Mouse (Mus musculus) granulocyte monocyte progenitor cell, adult 5-6 weeks (primary cell): ENCODE data around the gene Slc9c1. TPM values are rescaled to one million over a fixed set of nuclear protein-coding genes. Genes with fewer than 3 reads are reported as not detected.
"Not testable (repeated sequence)": the region's sequence is repeated elsewhere in the genome, so short reads cannot be mapped to it uniquely, and the experiment has no call there.

ENCODE experiments used
- ATAC-seq: replicated peaks from 2 replicates; pipeline ENCODE4 v1.8.0; 2016; ENCODE audit warnings: mild to moderate bottlenecking, moderate TSS enrichment, inconsistent platforms; ENCODE audit not compliant: poor library complexity, severe bottlenecking
- total RNA-seq, 2 experiments: library from RNA; stranded (forward) in 1 of 2; stranded (reverse) in 1 of 2; fragments of 200-712, 200-1000 nt in 1 of 2; fragments of >200 nt in 1 of 2; fragmentation: Nextera tagmentation in 1 of 2; gene quantifications; 2 replicates each; pipeline ENCODE4 v1.2.3; 2014 to 2017

Slc9c1 gene
- total RNA-seq (2014; fragmentation: Nextera tagmentation) (not detected in 2 replicates), total RNA-seq (2017) (not detected in 2 replicates)

DNA sequence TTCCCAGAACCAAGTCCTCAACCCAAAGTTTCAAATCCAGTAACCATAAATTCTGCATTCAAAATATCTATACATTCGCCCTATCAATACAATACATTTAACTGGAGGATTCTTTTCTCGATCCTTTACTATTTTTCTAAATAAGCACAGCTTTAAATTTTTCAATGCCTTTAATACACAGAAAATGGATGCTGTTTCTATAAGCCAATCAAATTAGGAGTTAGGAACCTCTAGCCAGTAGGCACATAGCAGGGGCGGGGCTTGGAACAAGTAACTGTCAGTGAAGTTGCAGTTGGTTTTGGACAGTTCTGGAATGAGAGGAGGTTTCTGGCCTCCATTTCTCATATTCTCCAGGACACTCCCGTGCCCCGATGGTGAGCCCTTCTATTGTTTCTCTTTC, at the start of gene Slc9c1:
Gene Slc9c1 (plus strand): TSS at position 301 of the 400 bp plus-strand sequence.
- ATAC-seq = no peak

DNA sequence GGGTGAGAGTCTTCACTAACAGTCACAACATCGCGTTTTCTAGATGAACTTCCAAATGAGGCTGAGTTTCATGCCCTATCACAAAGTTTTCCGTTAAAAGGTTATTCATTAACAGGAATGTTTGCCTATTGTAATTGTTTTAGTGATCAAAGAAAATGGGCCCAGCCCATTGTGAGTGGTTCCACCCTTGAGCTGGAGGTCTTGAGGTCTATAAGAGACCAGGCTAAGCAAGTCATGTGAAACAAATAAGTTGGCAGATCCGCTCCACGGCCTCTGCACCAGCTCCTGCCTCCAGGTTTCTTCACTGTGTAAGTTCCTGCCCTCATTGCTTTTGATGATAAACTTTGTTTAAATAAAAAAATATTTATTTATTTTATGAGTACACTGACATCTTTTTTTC, 42.2 kb upstream of the Slc9c1 start, which contains the start of gene Gm609:
Gene Gm609 (minus strand): TSS at position 43 of the 400 bp plus-strand sequence.
- ATAC-seq = no peak

DNA sequence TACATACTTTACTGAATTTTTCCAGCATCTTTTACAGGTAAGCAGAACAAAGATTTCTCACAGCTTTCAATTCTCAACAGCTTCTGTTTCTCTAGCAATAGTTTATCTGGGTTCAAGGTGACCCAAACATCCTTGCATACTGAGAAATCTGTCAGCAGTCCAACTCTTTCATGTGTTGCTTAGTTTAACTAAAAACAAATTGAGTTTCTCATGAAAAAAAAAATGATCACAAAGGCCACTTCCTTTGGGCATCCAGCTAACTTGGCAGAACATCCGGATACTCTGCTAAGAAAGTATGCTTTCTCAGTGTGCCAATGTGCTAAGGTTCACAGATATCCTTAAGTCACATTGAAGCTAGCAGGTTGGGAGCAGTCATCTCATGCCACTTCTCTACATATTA, 39.8 kb upstream of the Slc9c1 start:
- no peak for ATAC-seq

DNA sequence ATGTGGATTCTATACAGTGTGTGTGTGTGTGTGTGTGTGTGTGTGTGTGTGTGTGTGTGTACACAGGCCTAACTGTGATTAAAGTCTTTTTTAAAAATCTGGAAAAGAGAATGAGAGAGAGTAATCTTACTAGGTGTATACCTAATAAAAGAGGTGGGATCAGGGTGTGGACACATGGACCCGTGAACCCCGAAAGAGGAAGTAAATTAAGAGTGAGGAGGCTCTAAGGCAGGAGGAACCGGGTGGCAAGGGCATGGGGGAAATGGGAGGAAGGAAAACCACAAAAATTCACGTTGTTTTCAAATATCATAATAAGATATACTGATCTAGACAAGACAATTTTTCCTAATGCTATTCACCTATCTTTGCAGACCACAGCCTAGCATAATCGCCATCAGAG, 9.6 kb upstream of the Slc9c1 start:
- peak; percentile 96 for ATAC-seq

DNA sequence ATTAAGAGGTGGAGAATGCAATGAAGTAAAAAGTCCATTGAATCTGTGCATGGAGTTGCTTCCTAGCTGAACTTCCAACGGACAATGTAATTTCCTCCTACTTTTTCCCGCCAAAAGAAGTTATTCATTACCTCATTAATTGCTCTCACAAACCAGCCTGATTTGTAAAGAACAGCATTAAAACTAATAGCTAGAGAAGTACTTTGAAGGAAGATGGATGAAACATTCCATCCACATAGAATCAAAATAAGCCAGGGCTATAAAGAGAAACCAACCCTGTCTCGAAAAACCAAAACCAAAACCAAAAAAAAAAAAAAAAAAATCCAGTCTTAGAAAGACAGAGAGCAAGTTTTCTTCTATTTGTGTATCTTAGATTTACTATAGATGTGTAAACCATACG, 3.2 kb upstream of the Slc9c1 start, which contains the start of gene Gm17783:
Gene Gm17783 (minus strand): TSS at position 101 of the 400 bp plus-strand sequence.
- no peak for ATAC-seq

DNA sequence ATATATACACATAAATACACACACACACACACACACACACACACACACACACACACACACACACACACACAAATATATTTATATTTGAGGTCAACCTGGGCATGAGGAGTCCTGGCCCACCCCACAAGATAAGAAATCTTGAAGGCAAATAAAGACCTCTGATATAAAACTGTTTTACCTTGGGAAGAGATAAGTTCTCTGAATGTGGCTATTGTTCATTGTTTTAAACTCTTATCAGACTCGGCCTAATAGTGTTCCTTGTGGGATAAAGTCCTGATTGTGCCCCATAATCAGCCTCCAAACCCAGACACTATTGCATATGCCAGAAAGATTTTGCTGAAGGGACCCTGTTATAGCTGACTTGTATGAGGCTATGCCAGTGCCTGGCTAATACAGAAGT, 3.2 kb downstream of the Slc9c1 start:
- not testable (repeated sequence) for ATAC-seq

DNA sequence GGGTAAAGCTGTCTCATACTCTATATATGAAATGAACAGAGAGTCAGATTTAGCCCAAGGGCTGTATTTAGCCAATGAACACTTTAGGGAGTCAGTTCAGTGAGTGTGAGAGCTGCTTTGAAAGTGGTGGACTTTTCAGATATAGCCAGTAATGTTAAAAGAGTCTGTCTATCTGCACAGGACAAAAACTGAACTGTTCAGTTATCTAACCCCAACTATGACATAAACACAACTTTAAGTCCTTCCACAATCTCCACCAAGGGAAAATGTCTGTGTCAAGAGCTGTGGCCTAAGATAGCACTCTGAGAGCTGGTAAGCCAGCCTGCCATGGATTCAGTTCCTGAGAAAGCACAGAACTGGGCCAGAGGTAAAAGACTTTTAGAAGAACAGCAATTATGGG, 7.0 kb downstream of the Slc9c1 start:
- ATAC-seq = no peak

DNA sequence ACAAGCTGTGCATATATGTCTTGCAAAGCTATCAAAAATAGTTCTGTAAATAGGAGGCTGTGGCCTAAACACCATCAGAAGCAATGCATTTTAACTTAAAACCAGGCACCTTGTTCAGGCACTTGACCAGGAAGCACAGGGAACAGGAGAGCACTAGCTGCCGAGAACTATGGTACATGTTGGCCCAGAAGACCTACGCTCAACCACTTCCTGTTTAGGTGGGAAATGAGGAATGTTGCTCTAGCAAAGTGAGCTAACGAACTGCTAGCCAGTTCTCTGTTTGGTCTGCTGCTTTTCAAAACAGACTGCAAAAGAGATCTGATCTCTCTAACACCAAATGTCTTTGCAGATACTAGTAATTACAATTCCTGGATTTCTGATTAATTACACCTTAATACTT, 9.2 kb downstream of the Slc9c1 start:
- ATAC-seq = peak; percentile 71

DNA sequence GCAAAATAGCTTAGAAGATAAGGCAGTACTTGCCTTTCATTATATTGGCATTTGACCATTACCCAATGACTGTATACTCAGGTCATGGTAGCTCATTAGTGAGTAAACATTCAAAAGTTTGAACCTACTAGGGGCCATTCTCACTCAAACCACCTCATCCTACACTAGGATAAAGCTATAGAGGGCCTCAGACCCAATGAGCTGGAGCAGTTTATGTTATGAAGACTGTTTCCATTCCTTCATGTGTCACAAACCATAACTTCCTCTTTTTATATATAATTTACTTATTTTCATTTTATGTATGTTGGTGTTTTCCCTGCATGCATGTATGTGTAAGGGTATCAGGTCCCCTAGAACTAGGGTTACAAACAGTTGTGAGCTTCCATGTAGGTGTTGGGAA, 12.9 kb downstream of the Slc9c1 start:
- ATAC-seq = peak; percentile 56; the same call in 1 of the 2 replicates

DNA sequence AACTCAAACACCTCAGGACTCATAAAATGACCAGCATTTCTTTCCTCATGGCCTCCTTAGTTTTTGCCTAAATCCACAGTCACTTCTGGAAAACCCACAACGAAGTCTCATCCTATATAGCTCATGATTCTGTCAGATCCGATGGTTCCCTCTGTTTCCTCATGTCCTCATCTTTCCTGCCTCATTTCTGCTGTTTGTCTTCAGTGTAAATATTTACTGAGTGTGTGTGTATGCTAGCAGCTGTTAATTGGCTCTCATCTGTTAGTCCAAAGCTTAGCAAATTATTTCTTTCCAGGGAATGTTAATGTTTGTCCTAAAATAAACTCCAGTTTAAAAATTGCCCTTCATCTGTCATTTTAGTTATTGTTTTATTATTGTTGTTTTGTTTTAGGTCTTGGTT, 16.5 kb downstream of the Slc9c1 start:
- no peak for ATAC-seq

DNA sequence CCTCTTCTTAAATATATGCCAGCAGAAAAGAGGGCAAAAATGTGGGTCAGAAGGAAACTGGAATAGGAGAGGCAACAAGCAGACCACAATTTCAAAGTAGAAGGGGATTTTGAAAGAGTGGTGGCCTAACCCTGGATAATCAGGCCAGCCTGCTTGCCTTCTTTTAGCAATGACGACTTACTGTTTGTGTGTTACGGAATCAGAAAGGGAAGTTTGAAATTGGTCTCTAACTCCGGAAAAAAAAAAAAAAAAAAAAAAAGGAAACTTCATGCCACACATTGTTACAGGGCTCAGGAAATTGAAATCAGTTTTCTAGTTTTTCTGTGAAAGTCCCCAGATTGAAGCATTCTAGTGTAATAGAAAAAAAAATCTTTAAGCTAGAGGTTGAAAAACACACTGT, 26.6 kb downstream of the Slc9c1 start:
- peak; percentile 95 for ATAC-seq

DNA sequence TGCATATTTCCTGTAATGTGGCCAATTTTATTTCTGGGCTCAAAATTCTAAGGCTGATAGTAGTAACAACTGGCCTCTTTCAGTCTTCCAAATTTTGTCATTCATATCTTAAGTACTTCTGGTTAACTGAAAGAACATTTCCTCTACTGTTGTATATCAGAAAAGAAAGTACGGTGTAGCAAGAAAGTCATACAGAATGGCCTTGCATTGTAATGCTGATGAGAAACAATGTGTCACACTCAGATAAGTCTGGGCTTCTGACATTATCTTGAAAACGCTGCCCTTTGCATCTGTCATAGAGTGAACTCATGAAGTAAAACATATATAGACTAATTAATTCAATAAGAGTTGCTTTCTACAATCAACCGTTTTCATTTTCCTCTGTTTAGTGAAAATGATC, 37.2 kb downstream of the Slc9c1 start:
- no peak for ATAC-seq

DNA sequence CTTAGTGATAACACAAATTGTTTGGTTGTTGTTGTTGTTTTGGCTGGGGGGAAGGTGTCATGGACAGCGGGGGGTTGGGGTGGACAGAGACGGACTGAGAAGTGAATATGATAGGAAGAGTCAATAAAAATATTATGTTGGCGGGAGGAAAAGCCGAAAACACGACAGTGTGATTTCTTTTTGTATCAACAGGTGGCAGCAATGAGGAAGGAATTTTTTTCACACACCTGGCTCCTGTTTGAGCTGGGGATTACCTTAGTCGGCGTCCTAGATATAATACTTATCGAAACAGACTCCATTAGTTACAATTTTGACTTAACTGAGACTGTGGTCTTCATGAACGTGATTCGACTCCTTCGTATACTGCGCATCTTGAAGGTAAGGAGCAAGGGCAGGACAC, 44.8 kb downstream of the Slc9c1 start:
- no peak for ATAC-seq

DNA sequence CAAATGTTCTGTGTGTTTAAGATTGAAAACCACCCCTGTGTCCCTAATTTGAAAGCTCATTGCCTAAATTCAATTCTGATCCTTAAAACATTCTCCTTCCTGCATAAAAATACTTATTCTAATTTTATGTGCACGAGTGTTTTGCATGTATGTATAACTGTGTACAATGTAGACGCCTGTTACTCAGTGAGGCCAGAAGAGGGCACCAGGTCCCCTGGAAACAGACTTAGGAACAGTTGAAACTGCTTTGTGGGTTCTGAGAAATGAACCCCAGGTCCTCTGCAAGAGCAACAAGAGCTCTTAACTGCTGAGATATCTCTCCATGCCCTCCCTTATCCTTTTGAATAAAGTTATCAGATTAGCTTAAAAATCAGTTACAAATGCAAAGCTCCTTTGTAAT, 47.4 kb downstream of the Slc9c1 start:
- peak; percentile 63; the same call in 1 of the 2 replicates for ATAC-seq

DNA sequence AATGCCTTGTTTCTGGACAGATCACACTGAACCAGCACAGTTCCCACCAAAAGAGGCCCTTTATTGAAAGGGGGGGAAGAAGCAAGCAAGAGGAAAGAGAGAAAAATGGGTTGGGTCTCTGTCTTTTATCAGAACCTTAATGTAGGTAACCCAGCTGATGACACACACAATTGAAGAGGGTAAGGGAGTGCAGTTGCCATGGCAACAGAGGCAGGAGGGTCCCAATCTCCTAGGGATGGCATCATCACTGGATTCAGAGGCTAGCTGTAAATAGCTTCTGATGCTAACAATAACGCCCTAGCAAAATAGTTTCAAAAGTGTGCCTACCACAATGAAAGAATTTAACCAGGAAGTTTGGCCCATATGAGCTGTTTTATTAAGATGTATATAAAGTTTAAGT, 58.5 kb downstream of the Slc9c1 start:
- no peak for ATAC-seq

DNA sequence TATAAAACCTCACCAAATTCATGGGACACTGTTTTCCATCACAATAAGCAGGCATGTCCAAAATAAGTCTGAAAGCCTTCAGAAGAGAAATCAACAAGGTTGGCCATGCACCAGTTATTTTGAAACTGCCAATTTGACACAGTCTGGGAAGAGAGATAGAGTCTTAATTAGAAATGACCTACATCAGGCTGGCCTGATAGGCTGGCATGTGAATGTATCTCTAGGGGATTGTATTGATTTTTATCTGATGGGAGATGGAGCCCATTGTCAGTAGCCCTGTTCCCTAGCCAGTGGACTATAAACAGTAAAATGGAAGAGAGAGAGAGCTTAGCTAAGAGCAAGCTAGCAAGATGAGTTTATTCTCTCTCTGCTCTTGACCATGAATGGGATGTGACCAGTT, 60.4 kb downstream of the Slc9c1 start:
- ATAC-seq = no peak

DNA sequence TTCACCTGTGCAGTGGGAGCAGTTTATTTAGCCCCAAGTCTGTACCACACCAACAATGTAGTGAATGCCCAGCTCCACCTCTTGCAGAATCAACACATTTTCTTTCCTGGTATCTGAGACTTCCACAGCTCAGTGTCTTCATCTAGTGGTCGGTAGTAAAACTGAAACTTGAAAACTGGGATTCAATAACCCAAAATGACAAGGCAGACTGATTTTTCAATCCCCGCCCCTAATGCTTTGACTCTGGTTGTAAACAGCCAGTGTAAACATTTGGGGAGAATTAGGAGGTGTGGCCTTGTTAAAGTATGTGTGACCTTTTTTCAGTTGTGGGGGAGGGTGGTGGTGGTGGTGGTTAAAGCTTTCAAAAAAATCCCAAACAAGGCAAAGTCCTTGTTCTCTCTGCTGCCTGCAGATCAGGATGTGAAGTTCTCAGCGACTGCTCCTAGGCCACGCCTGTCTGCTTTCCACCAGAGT, 73.4 kb downstream of the Slc9c1 start:
- peak; percentile 47 for ATAC-seq

DNA sequence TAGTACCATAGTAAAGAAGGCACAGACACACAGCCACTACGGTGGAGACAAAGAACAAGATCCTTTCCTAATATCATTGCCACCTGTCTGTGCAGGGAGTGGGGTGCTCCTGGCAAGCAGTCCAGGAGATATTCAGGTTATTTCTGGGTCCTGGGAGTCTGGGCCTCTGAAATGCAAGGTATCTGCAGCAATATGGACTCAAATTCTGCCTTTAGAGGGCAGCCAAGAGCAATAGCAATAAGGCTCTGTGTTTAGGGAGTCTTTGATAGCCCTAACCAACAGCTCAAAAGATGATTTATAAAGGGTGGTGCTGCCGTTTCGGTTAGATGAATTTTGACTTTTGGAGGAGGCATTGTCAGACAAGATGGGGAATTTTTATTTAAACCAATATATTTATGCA, 74.2 kb downstream of the Slc9c1 start:
- peak; percentile 64 for ATAC-seq

DNA sequence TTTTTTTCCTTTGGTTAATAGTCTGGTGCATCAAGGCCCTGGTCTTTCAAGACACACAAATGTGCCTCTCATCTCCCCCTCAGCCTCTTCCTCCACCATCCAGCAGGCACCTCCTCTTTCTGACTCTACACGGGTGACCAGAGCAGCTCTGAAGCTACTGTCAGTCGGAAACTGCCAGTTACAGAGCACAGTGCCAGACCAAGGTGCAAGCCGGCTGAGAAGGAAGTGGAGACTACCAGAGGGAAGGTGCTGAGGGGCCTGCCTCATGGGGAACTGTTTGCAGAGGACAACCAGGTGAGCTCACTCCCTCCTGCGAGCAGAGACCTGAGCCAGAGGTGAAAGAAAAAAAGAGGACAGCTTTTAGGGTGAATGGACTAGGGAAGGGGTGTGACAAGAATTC, 75.2 kb downstream of the Slc9c1 start, which contains the start of gene Gcsam:
Gene Gcsam (plus strand): TSS at position 114 of the 400 bp plus-strand sequence.
- 0 out of 2 replicates have a peak, but pooled peaks have one; percentile 29 for ATAC-seq

DNA sequence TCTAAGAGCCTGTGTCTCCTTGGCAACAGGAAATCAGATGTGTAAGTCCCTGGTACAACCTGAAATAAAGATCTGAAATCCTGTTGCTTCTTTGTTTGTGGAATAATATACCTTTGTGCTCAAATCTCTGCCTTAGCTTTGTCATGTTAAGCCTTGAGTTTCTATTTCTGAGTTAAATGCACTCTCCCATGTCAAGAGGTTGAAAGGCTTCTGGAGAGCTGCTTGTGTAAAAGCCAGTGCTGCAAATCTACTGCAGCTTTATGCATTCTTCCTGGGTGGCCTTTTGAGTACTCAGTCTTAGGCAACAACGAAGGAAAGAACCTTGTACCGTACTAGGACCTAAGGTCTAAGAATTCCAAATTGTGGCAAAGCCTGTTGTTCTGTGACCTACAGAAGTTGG, 78.1 kb downstream of the Slc9c1 start:
- no peak for ATAC-seq

DNA sequence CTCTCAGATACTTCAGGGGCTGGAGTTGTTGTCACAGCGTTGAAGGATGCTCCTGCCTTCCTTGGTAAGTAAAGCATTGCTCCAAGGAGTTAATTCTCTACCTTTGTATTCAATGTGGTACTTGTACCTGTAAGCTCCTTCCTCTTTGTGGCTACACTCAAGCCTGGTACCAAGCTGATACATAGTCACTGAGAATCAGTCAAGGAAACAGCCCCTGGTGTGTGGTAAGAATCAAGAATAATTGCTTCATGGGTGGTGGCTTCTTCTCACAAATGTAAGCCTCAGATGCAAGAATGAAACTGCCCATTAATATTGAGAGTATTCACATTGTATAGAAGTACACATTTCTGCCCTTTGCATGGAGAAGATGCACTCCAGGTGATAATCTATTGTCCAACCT, 80.8 kb downstream of the Slc9c1 start:
- peak; percentile 83 for ATAC-seq

DNA sequence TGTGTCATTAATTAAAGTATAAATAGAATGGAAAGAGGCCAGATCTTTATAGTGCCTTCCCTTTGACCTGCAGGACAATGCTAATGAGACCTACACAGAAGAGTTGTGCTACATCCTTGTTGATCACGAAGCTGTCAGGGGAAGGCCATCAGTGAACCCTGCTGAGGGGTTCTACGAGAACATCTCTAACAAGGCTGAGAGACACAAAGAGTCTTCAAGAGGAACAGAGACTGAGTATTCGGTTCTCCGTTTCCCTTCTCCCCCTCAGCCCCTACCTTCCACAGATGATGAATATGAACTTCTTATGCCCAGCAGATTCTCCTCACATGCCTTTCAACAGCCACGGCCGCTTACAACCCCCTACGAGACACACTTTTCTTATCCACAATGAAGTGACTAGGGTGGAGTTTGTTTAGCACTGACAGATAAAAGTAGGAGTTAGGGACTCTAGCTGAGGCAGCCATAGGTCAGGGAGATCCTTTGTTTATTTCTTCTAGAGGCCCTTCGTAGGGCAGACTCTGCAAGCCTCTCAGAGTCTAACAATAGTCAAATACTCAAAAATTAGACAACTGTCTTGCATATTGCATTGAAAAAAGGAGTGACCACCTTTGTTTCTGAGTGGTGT, 84.8 kb downstream of the Slc9c1 start:
- ATAC-seq = no peak
